In genomic region chr11:69197194-69197593, GRCm38 (mm10) we compare ENCODE assay signal across 8 mouse cellular contexts. TPM values are rescaled to one million over a fixed set of nuclear protein-coding genes. Genes with fewer than 3 reads are reported as not detected.
DNase-seq lines count a peak whose midpoint lies in the region; ATAC-seq and TF ChIP-seq lines count a peak whose summit lies in the region.

No protein-coding gene starts in this region.

- TF ChIP-seq CTCF in heart, postnatal 0 days (IDR thresholded peaks at IDR 0.05; ENCODE audit: low read depth) = no peak

- H3K4me2 ChIP-seq in heart, postnatal 0 days (ENCODE audit: low read depth, low read length) = peak overlapping the region; percentile 49
- peak overlapping the region; percentile 42 for H3K4me2 ChIP-seq in forebrain, embryonic 15.5 days (replicated peaks)

- no peak for TF ChIP-seq EP300 in heart, postnatal 0 days (IDR thresholded peaks at IDR 0.05; ENCODE audit: low read depth)

- no peak for DNase-seq in heart, postnatal 0 days (ENCODE audit: low spot score)
- DNase-seq in heart, postnatal 4 days = no peak
- DNase-seq in ES-E14 (ENCODE audit: low read depth, low spot score) = no peak
- no peak for DNase-seq in adrenal gland, adult 2 months
- no peak for DNase-seq in right cerebral cortex, postnatal 36 days (ENCODE audit: low spot score in 2 of 2)
- DNase-seq in gastrocnemius, postnatal 4 days (ENCODE audit: low spot score in 2 of 2) = no peak

- in situ Hi-C loops in ES-E14 (cut with MboI; ENCODE audit: low sequenced_read_pairs in 2 of 2, unreplicated experiment in 2 of 2) = loop anchor here (10.0 kb wide), 1 partner anchor 48 kb away; no protein-coding TSS in a partner anchor

- H3K36me3 ChIP-seq in heart, postnatal 0 days (replicated peaks; ENCODE audit: control insufficient read depth, insufficient read depth, low read length) = no peaks in the 10 kb centered on the region
- H3K36me3 ChIP-seq in ES-E14 (ENCODE audit: control insufficient read depth, insufficient read depth, low read length, poor library complexity, severe bottlenecking) = no peaks in the 10 kb centered on the region
- no peaks in the 10 kb centered on the region for H3K36me3 ChIP-seq in forebrain, embryonic 15.5 days
- no peaks in the 10 kb centered on the region for H3K36me3 ChIP-seq in megakaryocyte, embryonic 14.5 days (replicated peaks; ENCODE audit: low read length)

- peaks cover 8% of the 10 kb centered on the region for H3K4me1 ChIP-seq in heart, postnatal 0 days (ENCODE audit: control insufficient read depth, insufficient read depth)
- peaks cover 0 to 4% of the 10 kb centered on the region in 2 experiments; a peak in 1 of 4 replicates for H3K4me1 ChIP-seq in ES-E14 (ENCODE audit: control insufficient read depth in 2 of 2, insufficient read depth in 2 of 2, low read length in 2 of 2, poor library complexity in 1 of 2)
- peaks cover 12% of the 10 kb centered on the region for H3K4me1 ChIP-seq in forebrain, embryonic 15.5 days
- peaks cover 20% of the 10 kb centered on the region for H3K4me1 ChIP-seq in megakaryocyte, embryonic 14.5 days

- peak overlapping the region; percentile 26 for H3K4me3 ChIP-seq in heart, postnatal 0 days (ENCODE audit: low read depth, low read length)
- H3K4me3 ChIP-seq in ES-E14 (ENCODE audit: insufficient read depth in 1 of 2, low read depth in 1 of 2, low read length in 2 of 2, poor library complexity in 1 of 2, severe bottlenecking in 1 of 2) = peak overlapping the region; percentile 31 to 46; a peak in 3 of 4 replicates
- peak overlapping the region; percentile 20 for H3K4me3 ChIP-seq in forebrain, embryonic 15.5 days
- peak overlapping the region; percentile 80 for H3K4me3 ChIP-seq in megakaryocyte, embryonic 14.5 days (replicated peaks)

- 0% methylated on average over 14 of the region's 14 CpGs for WGBS in heart, postnatal 0 days
- WGBS in forebrain, embryonic 15.5 days = under 1% methylated on average over 14 of the region's 14 CpGs

- no peak for ATAC-seq in heart, postnatal 0 days (ENCODE audit: insufficient read depth, low read depth)
- no peak for ATAC-seq in forebrain, embryonic 15.5 days (replicated peaks)

- H3K9ac ChIP-seq in heart, postnatal 0 days (replicated peaks; ENCODE audit: low read depth, low read length) = 0 out of 2 replicates have a peak overlapping the region, but pooled peaks have one; percentile 23
- H3K9ac ChIP-seq in ES-E14 (ENCODE audit: insufficient read depth, low read depth, low read length, poor library complexity, severe bottlenecking) = no peak overlapping the region
- peak overlapping the region; percentile 31; the same call in 1 of the 2 replicates for H3K9ac ChIP-seq in forebrain, embryonic 15.5 days (replicated peaks)

- no peak overlapping the region for H3K27ac ChIP-seq in heart, postnatal 0 days (ENCODE audit: low read depth)
- no peak overlapping the region for H3K27ac ChIP-seq in ES-E14 (ENCODE audit: insufficient read depth, low read depth, low read length, poor library complexity, severe bottlenecking)
- no peak overlapping the region for H3K27ac ChIP-seq in forebrain, embryonic 15.5 days (replicated peaks)

- no peaks in the 10 kb centered on the region for H3K9me3 ChIP-seq in heart, postnatal 0 days (replicated peaks; ENCODE audit: control insufficient read depth, low read length)
- H3K9me3 ChIP-seq in ES-E14 (ENCODE audit: control insufficient read depth, insufficient read depth, low read depth, low read length) = no peaks in the 10 kb centered on the region
- no peaks in the 10 kb centered on the region for H3K9me3 ChIP-seq in forebrain, embryonic 15.5 days
- no peaks in the 10 kb centered on the region for H3K9me3 ChIP-seq in megakaryocyte, embryonic 14.5 days

- H3K27me3 ChIP-seq in heart, postnatal 0 days (ENCODE audit: control insufficient read depth, insufficient read depth, low read length) = peaks cover 17% of the 10 kb centered on the region
- peaks cover 30% of the 10 kb centered on the region for H3K27me3 ChIP-seq in forebrain, embryonic 15.5 days
- peaks cover 63% of the 10 kb centered on the region for H3K27me3 ChIP-seq in megakaryocyte, embryonic 14.5 days (replicated peaks)

TF ChIP-seq in ES-E14, 5 proteins besides CTCF, POLR2A, EP300 and RAD21:
- TF ChIP-seq MAFK (IDR thresholded peaks at IDR 0.05; ENCODE audit: insufficient read depth, low read depth, low read length) (no peak), CHD2 (IDR thresholded peaks at IDR 0.05; ENCODE audit: low read depth, low read length) (no peak), HCFC1 (IDR thresholded peaks at IDR 0.05; ENCODE audit: borderline replicate concordance, insufficient read depth, low read length) (no peak), ZNF384 (IDR thresholded peaks at IDR 0.05; ENCODE audit: low read depth, low read length) (no peak), ZC3H11A (IDR thresholded peaks at IDR 0.05; ENCODE audit: borderline replicate concordance, low read depth, low read length) (no peak)

RNA-seq across cellular contexts. Expression of gene Alox8, which starts 0.4 kb away (rescaled TPM):
- 3.0 and 3.7 TPM in 2 replicates for total RNA-seq in heart, postnatal 0 days (2014; rRNA removed; ENCODE audit: low replicate concordance)
- 0.86 and 2.5 TPM in 2 replicates for polyA plus RNA-seq in heart, postnatal 0 days (2015; fragmentation: Nextera tagmentation; extraction: Ambion mirVana)
- total RNA-seq in heart, postnatal 4 days (2021) = 1 to 10 TPM; 3.8 to 5.0 TPM
- 0.85 and 1.6 TPM in 2 replicates for total RNA-seq in ES-E14 (2012; rRNA removed)
- 0.05 TPM in 1 of 2 replicates, not detected in the other for polyA plus RNA-seq in forebrain, embryonic 15.5 days (2015; fragmentation: Nextera tagmentation; extraction: Ambion mirVana)
- polyA plus RNA-seq in megakaryocyte, embryonic 14.5 days (2012; ENCODE audit: insufficient read depth, low replicate concordance) = not detected in 2 replicates
- not detected for total RNA-seq in adrenal gland, adult 2 months (2021)
- not detected in 2 replicates for polyA plus RNA-seq in adrenal gland, adult 2 months (2012; rRNA removed)
- not detected for total RNA-seq in gastrocnemius, postnatal 4 days (2021)

RNA-seq across cellular contexts. Expression of gene Gucy2e, which starts 39.6 kb away (rescaled TPM):
- 0.27 TPM in 1 of 2 replicates, not detected in the other for total RNA-seq in heart, postnatal 0 days (2014; rRNA removed; ENCODE audit: low replicate concordance)
- 0.07 and 0.15 TPM in 2 replicates for polyA plus RNA-seq in heart, postnatal 0 days (2015; fragmentation: Nextera tagmentation; extraction: Ambion mirVana)
- total RNA-seq in heart, postnatal 4 days (2021) = under 1 TPM; 0.09 to 0.12 TPM
- total RNA-seq in ES-E14 (2012; rRNA removed) = 0.05 and 0.09 TPM in 2 replicates
- polyA plus RNA-seq in forebrain, embryonic 15.5 days (2015; fragmentation: Nextera tagmentation; extraction: Ambion mirVana) = 0.47 and 0.52 TPM in 2 replicates
- 0.07 and 0.38 TPM in 2 replicates for polyA plus RNA-seq in megakaryocyte, embryonic 14.5 days (2012; ENCODE audit: insufficient read depth, low replicate concordance)
- total RNA-seq in adrenal gland, adult 2 months (2021) = not detected
- polyA plus RNA-seq in adrenal gland, adult 2 months (2012; rRNA removed) = not detected in 2 replicates
- total RNA-seq in gastrocnemius, postnatal 4 days (2021) = not detected

RNA-seq across cellular contexts. Expression of gene Alox12b, which starts 40.4 kb away (rescaled TPM):
- not detected in 2 replicates for total RNA-seq in heart, postnatal 0 days (2014; rRNA removed; ENCODE audit: low replicate concordance)
- not detected in 2 replicates for polyA plus RNA-seq in heart, postnatal 0 days (2015; fragmentation: Nextera tagmentation; extraction: Ambion mirVana)
- total RNA-seq in heart, postnatal 4 days (2021) = not detected
- total RNA-seq in ES-E14 (2012; rRNA removed) = 0.21 and 0.22 TPM in 2 replicates
- polyA plus RNA-seq in forebrain, embryonic 15.5 days (2015; fragmentation: Nextera tagmentation; extraction: Ambion mirVana) = not detected in 2 replicates
- polyA plus RNA-seq in megakaryocyte, embryonic 14.5 days (2012; ENCODE audit: insufficient read depth, low replicate concordance) = not detected in 2 replicates
- not detected for total RNA-seq in adrenal gland, adult 2 months (2021)
- polyA plus RNA-seq in adrenal gland, adult 2 months (2012; rRNA removed) = not detected in 2 replicates
- total RNA-seq in gastrocnemius, postnatal 4 days (2021) = not detected

Comparison
In these comparisons a context has a peak if more than half of its experiments do, and no peak if none do; other contexts are left out.
1. H3K4me3 ChIP-seq: peak in every context shown above with its lines; median percentile 80 in megakaryocyte, embryonic 14.5 days; 38 in ES-E14; 26 in heart, postnatal 0 days; 20 in forebrain, embryonic 15.5 days.